Mouse (Mus musculus): Measurements from ENCODE around the gene Peli2. TPM values are rescaled to one million over a fixed set of nuclear protein-coding genes. Genes with fewer than 3 reads are reported as not detected.
A peak's percentile ranks its signal among the peaks of the same experiment; 100 is the strongest.

Peli2 gene
- polyA plus RNA-seq, 1 experiment = not detected

- WGBS = 17% methylated on average over 6 of the region's 6 CpGs
- H3K27ac ChIP-seq (ENCODE audit: insufficient read depth, low read depth, low read length) = peak overlapping the region; percentile 77
- no peak for TF ChIP-seq CTCF (IDR thresholded peaks at IDR 0.05; ENCODE audit: insufficient read depth, low read depth, low read length)
- TF ChIP-seq POLR2A (IDR thresholded peaks at IDR 0.05; ENCODE audit: insufficient read depth, low read depth, low read length) = no peak
Measured at GRCm38 (mm10) chr14:48303235-48303634, 182.6 kb downstream of the Peli2 start.

GRCm38 (mm10) chr14:48303841-48304240 is 183.2 kb downstream of the Peli2 start:
- Histone ChIP-seq H3K27ac (ENCODE audit: insufficient read depth, low read depth, low read length) (peak overlapping the region; percentile 64; the same call in 1 of the 2 replicates), H3K4me3 (ENCODE audit: insufficient read depth, low read depth, low read length) (no peak overlapping the region), H3K4me1 (ENCODE audit: control insufficient read depth, insufficient read depth, low read length) (peaks cover 17% of the 10 kb centered on the region)
- WGBS = 91% methylated on average over 9 of the region's 9 CpGs
- TF ChIP-seq POLR2A (IDR thresholded peaks at IDR 0.05; ENCODE audit: insufficient read depth, low read depth, low read length) (no peak), CTCF (IDR thresholded peaks at IDR 0.05; ENCODE audit: insufficient read depth, low read depth, low read length) (no peak)

More at GRCm38 (mm10) chr14:48303235-48303634, 182.6 kb downstream of the Peli2 start:
- no peak overlapping the region for H3K4me3 ChIP-seq (ENCODE audit: insufficient read depth, low read depth, low read length)
- peaks cover 17% of the 10 kb centered on the region for H3K4me1 ChIP-seq (ENCODE audit: control insufficient read depth, insufficient read depth, low read length)

GRCm38 (mm10) chr14:48313234-48313633 is 192.6 kb downstream of the Peli2 start:
- 49% methylated on average over 3 of the region's 3 CpGs for WGBS
- Histone ChIP-seq H3K4me3 (ENCODE audit: insufficient read depth, low read depth, low read length) (no peak overlapping the region), H3K4me1 (ENCODE audit: control insufficient read depth, insufficient read depth, low read length) (no peaks in the 10 kb centered on the region; the same call in 1 of the 2 replicates), H3K27ac (ENCODE audit: insufficient read depth, low read depth, low read length) (no peak overlapping the region)
- TF ChIP-seq CTCF (IDR thresholded peaks at IDR 0.05; ENCODE audit: insufficient read depth, low read depth, low read length) = no peak
- no peak for TF ChIP-seq POLR2A (IDR thresholded peaks at IDR 0.05; ENCODE audit: insufficient read depth, low read depth, low read length)

GRCm38 (mm10) chr14:48316396-48316795 is 195.8 kb downstream of the Peli2 start:
- H3K4me3 ChIP-seq (ENCODE audit: insufficient read depth, low read depth, low read length) = no peak overlapping the region
- H3K4me1 ChIP-seq (ENCODE audit: control insufficient read depth, insufficient read depth, low read length) = peaks cover 5% of the 10 kb centered on the region
- no peak overlapping the region for H3K27ac ChIP-seq (ENCODE audit: insufficient read depth, low read depth, low read length)
- TF ChIP-seq CTCF (IDR thresholded peaks at IDR 0.05; ENCODE audit: insufficient read depth, low read depth, low read length) = no peak
- no peak for TF ChIP-seq POLR2A (IDR thresholded peaks at IDR 0.05; ENCODE audit: insufficient read depth, low read depth, low read length)
- WGBS = 39% methylated on average over 8 of the region's 8 CpGs

GRCm38 (mm10) chr14:48323771-48324459 is 203.3 kb downstream of the Peli2 start:
- Histone ChIP-seq H3K4me3 (ENCODE audit: insufficient read depth, low read depth, low read length) (no peak overlapping the region), H3K4me1 (ENCODE audit: control insufficient read depth, insufficient read depth, low read length) (peaks cover 5% of the 10 kb centered on the region; the same call in 1 of the 2 replicates), H3K27ac (ENCODE audit: insufficient read depth, low read depth, low read length) (no peak overlapping the region)
- no peak for TF ChIP-seq CTCF (IDR thresholded peaks at IDR 0.05; ENCODE audit: insufficient read depth, low read depth, low read length)
- no peak for TF ChIP-seq POLR2A (IDR thresholded peaks at IDR 0.05; ENCODE audit: insufficient read depth, low read depth, low read length)
- WGBS = 70% methylated on average over 18 of the region's 18 CpGs

GRCm38 (mm10) chr14:48324460-48324850 is 203.8 kb downstream of the Peli2 start:
- H3K27ac ChIP-seq (ENCODE audit: insufficient read depth, low read depth, low read length) = no peak overlapping the region
- 79% methylated on average over 4 of the region's 4 CpGs for WGBS
- no peak overlapping the region for H3K4me3 ChIP-seq (ENCODE audit: insufficient read depth, low read depth, low read length)
- no peak for TF ChIP-seq CTCF (IDR thresholded peaks at IDR 0.05; ENCODE audit: insufficient read depth, low read depth, low read length)
- no peak for TF ChIP-seq POLR2A (IDR thresholded peaks at IDR 0.05; ENCODE audit: insufficient read depth, low read depth, low read length)
- H3K4me1 ChIP-seq (ENCODE audit: control insufficient read depth, insufficient read depth, low read length) = peaks cover 5% of the 10 kb centered on the region; the same call in 1 of the 2 replicates

- peaks cover 18% of the 10 kb centered on the region for H3K4me1 ChIP-seq (ENCODE audit: control insufficient read depth, insufficient read depth, low read length)
- no peak overlapping the region for H3K4me3 ChIP-seq (ENCODE audit: insufficient read depth, low read depth, low read length)
- 61% methylated on average over 3 of the region's 3 CpGs for WGBS
- H3K27ac ChIP-seq (ENCODE audit: insufficient read depth, low read depth, low read length) = no peak overlapping the region
- TF ChIP-seq POLR2A (IDR thresholded peaks at IDR 0.05; ENCODE audit: insufficient read depth, low read depth, low read length) (no peak), CTCF (IDR thresholded peaks at IDR 0.05; ENCODE audit: insufficient read depth, low read depth, low read length) (no peak)
Measured at GRCm38 (mm10) chr14:48327746-48328145, 207.1 kb downstream of the Peli2 start.

GRCm38 (mm10) chr14:48329716-48330365 is 209.2 kb downstream of the Peli2 start:
- no peak overlapping the region for H3K4me3 ChIP-seq (ENCODE audit: insufficient read depth, low read depth, low read length)
- TF ChIP-seq CTCF (IDR thresholded peaks at IDR 0.05; ENCODE audit: insufficient read depth, low read depth, low read length) (no peak), POLR2A (IDR thresholded peaks at IDR 0.05; ENCODE audit: insufficient read depth, low read depth, low read length) (no peak)
- H3K27ac ChIP-seq (ENCODE audit: insufficient read depth, low read depth, low read length) = peak overlapping the region; percentile 53; the same call in 1 of the 2 replicates
- peaks cover 17% of the 10 kb centered on the region for H3K4me1 ChIP-seq (ENCODE audit: control insufficient read depth, insufficient read depth, low read length)
- WGBS = 78% methylated on average over 12 of the region's 12 CpGs

Data from olfactory bulb, adult 2 months (tissue).